Mouse (Mus musculus): ENCODE measurements around the gene Cxcl17.

The Cxcl17 gene

DNA sequence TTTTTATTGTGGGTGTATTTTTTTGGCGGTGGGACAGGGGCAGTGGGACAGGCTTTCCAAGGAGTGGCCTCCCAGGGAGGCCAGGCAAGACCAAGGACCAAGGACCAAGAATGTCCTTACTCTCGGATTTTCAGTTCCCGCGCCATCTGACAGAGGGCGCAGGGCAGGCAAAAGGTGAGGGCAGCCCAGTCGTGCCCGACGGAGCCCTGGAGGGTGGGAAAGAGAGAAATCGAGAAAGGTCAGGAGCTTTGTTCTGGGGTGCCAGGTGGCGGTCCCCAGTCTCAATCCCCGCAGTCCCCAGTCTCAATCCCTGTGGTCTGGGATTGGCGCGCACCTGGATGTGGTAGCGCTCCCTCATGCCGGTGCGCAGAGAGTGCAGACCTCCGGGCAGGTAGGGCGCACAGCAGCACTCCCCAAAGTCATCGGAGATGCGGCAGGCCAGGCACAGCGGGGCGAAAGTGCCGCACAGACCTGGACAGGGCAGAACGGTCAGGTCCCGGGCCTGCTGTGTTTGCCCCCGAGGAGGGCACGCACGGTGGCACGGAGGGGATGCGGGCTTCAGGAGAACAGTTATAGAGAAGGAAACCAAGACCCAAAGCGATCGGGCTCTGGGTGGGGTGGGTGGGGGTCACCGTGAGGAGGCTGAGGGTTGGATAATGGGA lies 44.9 kb downstream of the Cxcl17 start:
- peak; percentile 66 for DNase-seq

- no peak for DNase-seq
These were observed 46.6 kb downstream of the Cxcl17 start for GRCm38 (mm10) chr7:25365937-25366625.

- no peak for DNase-seq
These were observed 49.1 kb downstream of the Cxcl17 start for GRCm38 (mm10) chr7:25363632-25364031.

GRCm38 (mm10) chr7:25363151-25363550 lies 49.5 kb downstream of the Cxcl17 start:
- DNase-seq: no peak

DNA sequence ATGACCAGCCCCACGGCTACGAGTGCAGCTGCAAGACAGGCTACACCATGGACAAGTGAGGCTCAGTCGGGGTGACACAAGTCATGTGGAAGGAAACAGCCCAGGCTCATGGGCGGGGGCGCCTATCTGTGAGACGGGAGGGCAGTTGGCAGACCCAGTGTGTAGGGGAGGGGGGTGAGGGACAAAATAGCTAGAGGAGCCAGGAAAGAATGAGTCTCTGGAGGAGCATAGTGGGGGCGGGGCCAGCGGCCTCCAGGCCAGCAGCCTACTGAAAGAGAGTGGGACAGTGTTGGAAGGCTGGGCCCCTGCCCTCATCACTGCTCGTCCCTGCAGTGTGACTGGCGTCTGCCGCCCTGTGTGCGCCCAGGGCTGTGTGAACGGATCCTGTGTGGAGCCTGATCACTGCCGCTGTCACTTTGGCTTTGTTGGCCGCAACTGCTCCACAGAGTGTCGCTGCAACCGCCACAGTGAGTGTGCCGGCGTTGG lies 53.9 kb downstream of the Cxcl17 start:
- DNase-seq: no peak

Data from kidney, adult 18-20 months (tissue).